Mouse (Mus musculus) embryo, embryonic 10.5 days (tissue): ENCODE results near the gene Lipe.
"Not testable (repeated sequence)": the region's sequence is repeated elsewhere in the genome, so short reads cannot be mapped to it uniquely, and the experiment has no call there.

Source experiments
- DNase-seq: peaks from one replicate; pipeline ENCODE4 v3.0.0-alpha.2; 2015; ENCODE audit warnings: low spot score

Lipe gene

DNA sequence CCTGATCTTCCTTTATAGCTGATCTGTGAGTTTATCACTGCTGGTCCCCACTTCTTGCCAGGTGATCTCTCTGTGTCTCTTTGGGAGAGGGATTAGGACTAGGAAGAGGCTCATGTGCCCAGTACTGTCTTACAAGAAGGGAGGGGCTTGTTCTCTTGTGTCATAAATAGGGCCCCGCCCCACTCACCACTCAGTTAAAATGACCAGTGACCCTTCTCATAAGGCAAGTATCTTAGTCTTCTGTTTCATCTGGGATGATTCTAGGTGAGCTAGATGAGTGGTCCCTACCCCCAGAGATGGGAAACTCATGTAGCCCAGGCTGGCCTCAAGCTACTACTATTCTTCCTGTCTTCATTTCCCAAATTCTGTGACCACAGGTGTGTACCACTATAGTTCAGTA lies at the start of gene Lipe:
Gene Lipe, minus strand, starts transcription at position 101 of the 400 bp plus-strand sequence.
- no peak for DNase-seq

DNA sequence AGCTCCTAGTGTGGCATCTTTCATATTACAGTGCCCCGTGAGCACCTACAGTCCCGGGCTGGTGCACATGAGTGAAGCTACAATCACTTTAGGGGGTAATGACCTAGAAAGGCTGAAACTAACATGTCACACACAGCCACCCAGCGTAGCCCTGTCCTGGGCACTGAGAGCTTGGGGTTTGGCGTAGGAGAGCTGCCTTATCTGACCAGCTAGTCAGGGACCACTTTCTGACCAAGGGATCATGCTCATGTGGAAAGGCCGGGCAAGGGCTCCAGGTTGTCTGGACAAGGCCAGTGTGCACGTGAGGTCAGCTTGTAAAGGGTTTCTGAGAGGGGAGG lies 42.3 kb upstream of the Lipe start:
- no peak for DNase-seq

GRCm38 (mm10) chr7:25439978-25440815 lies 41.7 kb upstream of the Lipe start:
- no peak for DNase-seq

DNA sequence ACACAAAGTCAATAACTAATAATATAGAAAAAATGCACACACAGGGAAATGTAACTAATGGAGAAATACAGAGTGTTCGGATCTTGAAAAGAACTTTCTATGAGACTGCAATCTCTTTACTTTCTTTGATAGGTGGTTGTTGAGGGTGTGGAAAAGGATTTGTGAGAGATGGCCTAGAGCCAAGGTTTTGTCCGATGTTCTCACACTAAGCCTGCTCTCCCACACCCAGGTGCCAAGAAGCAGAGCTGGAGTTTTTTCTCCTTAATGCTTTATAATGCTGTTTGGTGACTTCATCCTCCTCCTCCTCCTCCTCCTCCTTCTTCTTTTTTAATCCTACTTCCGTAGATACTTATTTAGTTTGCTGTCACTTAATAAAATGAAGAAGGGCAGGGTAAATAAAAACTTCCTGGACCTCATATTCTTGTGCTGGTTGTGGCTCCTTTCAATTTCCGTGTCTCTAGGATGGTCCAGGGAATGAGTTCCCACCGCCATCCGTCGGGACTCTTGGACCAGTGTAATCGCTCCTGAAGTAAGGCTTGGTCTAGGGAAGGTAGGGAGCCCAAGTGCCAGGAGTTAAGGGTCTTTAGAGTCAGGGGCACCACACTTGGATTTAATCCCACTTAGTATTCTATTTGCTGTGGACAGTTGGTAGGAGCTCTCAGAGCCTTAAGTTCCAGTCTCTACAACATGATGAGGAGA lies 40.8 kb upstream of the Lipe start:
- no peak for DNase-seq

- DNase-seq = no peak
Measured at GRCm38 (mm10) chr7:25436704-25437103, 38.2 kb upstream of the Lipe start.

DNA sequence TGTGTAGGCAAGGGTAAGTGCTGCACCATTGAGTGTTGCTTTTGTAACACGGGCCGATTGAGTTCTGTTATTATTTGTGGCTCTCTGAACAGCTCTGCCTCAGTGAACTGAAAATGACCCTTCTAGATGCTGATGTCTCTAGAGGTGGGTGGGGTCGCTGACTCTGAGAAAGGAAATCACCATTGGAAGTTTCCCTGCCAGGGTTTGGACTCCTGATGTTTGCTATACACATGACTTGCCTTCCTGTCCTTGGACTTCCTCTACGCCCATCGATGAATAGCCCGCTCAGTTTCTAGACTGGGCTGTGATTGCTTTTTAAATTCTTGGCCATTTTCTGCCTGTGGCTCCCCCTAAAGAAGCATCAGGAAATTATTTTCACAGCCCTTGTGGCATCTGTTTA lies 37.7 kb upstream of the Lipe start:
- DNase-seq = no peak

- DNase-seq = no peak
Measured at GRCm38 (mm10) chr7:25435546-25435851, 37.0 kb upstream of the Lipe start.

DNA sequence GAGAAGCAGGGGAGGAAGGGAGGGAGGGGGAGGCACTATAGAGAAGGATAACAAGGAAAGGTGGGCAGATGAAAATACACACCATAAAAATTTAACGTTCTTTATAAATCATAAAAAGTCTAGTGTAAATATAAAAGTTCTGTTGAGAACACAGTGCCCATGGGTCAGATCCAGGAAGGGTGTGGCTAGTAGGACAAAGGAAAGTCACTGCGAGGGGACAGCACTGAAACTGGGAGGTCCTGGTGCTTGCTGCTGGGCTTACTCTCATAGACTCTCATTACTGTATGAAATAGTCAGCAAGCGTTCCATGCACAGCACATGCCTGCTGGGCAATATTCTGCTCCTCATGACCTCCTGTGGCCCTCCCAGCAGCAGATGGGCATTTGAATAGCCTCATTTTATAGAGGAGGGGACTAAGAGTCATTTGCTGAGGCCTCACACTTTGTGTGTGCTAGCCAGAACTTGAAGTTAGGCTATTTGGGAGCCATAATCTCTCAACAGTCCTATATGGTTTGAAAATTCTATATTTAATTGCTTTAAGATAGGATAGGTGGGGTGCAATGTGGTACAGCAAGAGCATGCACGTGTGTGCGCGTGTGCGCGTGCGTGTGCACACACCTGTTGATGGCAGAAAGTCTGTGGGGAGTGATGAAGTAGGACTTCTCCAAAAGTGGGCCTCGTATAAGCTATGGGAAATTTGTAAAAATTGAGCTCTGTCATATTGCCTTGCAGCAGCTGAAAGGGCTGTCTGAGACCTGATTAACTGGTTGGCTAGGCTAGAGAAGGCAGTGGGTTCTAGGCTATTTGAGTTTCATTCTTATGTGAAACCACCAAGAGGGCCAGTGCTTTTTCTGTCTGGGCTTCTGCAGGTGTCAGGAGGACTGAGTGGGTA lies 36.4 kb upstream of the Lipe start:
- DNase-seq = no peak

DNA sequence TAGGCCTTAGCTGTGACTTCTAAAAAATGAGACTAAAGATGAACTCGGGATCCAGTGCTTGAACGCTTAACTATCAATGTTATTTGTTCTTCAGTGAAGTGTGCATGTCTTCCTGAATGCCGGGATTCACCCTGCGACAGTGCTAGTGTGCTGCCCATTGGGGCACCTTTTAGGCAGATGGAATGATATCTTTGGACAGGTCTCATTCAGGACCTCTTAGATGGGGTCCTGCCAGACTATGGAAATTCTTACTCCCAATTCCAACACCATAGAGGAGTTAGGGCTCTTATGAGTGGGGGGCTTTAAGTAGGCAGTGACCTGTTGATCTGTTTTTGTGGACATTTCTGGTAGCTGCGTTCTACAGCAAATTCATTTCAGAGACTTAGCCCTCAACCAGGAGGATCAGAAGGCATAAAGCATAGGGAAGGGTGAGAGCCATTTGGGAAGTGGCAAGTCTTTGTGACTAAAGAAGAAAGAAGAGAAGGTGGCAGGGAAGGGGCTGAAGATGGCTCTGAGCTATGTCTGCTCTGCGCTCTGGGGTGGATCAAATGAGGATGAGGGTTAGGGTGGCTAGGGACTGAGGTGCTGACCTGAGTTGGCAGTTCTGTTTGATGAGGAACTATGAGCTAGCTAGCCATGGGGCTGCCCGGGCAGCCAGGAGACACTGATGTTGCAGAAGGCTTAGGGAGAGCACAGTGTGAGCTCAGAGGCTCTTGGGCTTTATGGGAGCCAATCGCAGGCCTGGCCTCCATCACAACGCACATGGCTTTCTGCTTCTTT lies 35.5 kb upstream of the Lipe start:
- no peak for DNase-seq

DNA sequence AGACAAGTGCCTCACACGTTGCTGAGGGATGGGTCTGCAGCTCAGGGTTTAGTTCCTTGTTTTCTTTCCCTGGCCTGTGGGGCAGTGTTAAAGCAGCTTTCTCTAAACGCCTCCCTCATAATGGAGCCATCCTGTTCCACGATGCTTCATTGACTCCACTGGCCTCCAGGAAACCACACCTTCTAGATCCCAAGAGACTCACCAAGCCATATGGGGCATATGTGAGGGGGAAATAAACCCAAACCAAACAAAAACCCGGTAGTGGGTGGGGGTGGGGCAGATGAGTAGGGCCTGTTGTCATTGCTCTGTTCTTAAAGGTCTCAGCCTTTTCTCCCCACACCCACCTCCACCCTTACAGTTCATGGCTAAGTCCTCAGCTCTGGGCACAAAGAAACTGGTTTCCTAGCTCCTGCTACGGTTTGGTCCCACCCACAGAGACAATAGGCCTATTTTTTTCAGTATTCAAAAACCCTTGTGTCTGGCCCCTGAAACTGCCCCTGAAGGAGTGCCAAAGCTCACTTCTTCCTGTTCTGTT lies 34.6 kb upstream of the Lipe start:
- no peak for DNase-seq

GRCm38 (mm10) chr7:25432381-25432780 lies 33.9 kb upstream of the Lipe start:
- DNase-seq = no peak

DNA sequence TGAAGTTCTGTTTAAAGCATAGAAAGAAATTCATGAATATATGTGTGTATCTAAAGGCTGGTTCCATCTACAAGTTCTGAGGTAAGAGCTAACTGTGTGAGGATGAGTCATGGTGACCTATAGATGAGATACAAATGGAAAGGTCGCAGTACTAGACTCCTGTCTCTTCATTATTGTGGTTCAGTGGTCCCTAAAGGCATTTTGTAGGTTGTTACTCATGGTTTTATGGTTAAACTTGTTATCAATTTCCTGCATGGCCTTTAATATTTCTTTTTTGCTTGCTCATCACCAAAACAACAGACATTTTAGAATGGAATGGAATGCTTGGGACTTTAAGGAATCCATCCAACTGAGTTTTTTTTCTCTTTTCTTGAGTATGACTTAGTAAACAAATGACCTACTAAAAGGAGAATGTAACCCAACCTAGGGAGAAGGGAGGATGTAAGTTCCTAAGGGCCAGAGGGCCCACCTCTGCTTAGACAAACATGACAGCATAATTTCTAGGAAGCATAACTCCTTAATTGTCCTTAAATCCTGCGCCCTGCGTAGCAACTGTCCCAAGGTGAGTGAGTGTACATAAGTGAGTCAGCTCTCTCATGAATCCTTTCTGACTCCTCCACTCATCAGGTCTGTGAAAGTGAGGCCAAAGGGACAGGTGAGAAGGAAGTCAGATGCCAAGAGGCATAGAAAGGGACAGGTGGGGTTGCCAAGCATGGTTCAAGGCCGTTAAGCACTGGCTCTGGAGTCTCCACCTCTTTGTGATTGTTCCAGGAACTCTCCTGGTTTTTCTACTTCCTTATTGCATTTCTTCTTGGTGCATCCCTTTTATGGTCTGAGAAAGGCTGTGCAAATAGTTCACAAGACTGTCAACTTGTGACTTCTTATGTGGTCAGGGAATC lies 31.6 kb upstream of the Lipe start:
- no peak for DNase-seq

- DNase-seq = no peak
Measured at GRCm38 (mm10) chr7:25428321-25428720, 29.8 kb upstream of the Lipe start.

DNA sequence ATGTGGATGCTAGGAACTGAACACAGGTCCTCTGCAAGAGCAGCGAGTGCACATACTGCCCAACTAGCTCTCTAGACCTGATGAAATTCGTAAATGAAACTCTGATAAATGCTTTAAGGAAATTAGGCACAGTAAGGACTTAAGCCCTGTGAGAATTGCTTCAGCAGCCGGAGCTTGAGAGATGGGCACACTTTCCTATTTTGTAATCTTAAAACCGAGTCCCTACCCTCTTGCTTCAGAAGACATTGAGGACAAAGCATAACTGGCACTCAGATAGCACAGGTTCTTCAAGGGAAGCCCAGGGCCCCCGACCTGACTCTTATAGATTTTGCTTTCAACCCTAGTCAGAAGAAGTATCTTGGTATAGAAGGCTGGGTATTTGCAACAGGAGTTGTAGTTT lies 28.6 kb upstream of the Lipe start:
- no peak for DNase-seq

DNA sequence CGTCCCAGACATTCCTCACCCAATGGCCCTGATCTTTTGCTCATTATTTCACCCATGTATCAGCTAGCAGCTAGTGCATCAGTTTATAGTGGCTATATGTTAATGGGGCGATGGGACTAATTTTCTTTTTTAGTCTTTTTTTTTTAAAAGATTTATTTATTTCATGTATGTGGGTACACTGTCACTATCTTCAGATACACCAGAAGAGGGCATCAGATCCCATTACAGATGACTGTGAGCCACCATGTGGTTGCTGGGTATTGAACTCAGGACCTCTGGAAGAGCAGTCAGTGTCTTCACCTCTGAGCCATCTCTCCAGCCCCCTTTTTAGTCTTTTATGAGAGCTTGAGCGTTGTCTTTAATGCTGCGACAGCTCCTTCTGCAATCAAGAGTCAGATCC lies 27.9 kb upstream of the Lipe start:
- DNase-seq = not testable (repeated sequence)

DNA sequence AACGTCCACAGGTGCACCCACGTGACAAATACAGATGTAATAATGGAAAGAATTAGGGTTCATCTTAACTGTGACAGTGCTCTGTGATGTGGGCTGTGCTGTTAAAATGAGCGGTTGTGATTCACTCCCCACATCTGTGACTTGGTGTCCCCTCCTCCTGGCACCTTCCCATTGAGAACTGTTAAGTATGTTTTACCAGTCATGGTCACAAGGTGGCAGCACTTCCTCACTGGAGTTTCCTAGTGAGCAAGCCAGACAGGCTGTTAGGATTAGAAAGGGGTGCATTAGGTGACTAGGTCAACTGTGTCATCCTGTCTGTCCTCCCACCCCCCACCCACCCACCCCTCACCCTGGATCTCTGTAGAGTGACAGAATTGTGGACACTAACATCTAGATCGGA lies 25.9 kb upstream of the Lipe start:
- peak; percentile 94 for DNase-seq

- no peak for DNase-seq
Measured at GRCm38 (mm10) chr7:25422286-25422841, 23.9 kb upstream of the Lipe start.

GRCm38 (mm10) chr7:25419943-25420342 lies 21.4 kb upstream of the Lipe start:
- DNase-seq = no peak

GRCm38 (mm10) chr7:25419536-25419935 lies 21.0 kb upstream of the Lipe start:
- DNase-seq = no peak

GRCm38 (mm10) chr7:25417597-25417996 lies 19.1 kb upstream of the Lipe start:
- DNase-seq = peak; percentile 55
